Mouse (Mus musculus) thymus, postnatal 14 days (tissue): ENCODE data around the gene Zfp746.
"Not testable (repeated sequence)": the region's sequence is repeated elsewhere in the genome, so short reads cannot be mapped to it uniquely, and the experiment has no call there.

ENCODE experiments used
- DNase-seq: peaks from one replicate; pipeline ENCODE4 v3.0.0; 2021

The Zfp746 gene

DNA sequence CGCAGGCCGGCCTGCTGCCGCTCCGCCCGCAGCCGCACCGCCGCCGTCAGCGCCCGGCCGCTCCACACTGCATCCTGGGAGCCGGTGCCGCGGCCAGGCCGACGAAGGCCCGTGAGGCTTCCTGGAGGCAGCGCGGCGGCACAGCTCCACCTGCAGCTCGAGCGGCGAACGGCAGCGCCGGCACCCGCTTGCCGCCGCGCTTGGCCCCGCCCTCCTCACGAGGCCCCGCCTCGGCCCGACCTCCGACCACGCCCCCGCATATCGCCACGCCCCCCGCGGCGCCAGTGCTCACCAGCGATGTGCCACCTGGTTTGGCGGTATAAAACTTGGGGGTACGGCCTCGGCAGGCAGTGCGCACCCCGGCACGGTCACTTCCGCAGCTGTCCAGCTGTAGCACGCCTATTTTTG lies at the start of gene Zfp746:
Gene Zfp746, minus strand, starts transcription at position 123 of the 408 bp plus-strand sequence.
- DNase-seq = peak; percentile 96

DNA sequence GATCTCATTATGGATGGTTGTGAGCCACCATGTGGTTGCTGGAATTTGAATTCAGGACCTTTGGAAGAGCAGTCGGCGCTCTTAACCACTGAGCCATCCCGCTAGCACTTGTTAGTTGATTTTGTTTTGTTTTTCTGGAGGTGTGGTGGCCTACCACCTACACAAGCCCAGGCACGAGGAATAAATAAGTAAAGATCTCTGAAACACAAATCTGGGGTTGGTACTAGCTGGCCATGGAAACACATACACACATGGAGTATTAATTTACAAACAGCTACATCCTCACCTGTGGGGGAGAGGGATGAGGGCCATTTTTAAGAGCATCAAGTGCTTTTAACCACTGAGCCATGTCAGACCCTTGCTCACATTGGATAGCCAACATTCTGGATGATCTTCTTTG lies 34.7 kb upstream of the Zfp746 start:
- DNase-seq = not testable (repeated sequence)

DNA sequence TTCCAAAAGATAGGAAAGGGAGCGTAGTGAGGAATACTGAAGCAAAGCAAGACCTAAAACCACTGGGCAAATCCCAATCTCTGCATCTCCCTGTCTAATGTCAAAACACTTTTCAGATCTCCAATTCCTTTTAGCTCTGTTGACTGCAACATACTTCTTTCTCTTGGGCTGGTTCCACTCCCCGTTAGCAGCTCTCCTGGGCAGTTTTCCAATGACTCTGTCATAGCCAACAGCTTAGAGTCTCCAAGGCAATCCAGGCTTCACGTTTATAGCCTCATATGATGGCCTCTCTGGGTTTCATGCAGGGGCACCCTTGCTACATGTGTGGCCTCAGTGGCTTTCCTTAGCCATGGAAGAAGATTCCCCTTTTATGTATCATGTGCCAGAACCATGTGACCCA lies 29.6 kb upstream of the Zfp746 start:
- no peak for DNase-seq

DNA sequence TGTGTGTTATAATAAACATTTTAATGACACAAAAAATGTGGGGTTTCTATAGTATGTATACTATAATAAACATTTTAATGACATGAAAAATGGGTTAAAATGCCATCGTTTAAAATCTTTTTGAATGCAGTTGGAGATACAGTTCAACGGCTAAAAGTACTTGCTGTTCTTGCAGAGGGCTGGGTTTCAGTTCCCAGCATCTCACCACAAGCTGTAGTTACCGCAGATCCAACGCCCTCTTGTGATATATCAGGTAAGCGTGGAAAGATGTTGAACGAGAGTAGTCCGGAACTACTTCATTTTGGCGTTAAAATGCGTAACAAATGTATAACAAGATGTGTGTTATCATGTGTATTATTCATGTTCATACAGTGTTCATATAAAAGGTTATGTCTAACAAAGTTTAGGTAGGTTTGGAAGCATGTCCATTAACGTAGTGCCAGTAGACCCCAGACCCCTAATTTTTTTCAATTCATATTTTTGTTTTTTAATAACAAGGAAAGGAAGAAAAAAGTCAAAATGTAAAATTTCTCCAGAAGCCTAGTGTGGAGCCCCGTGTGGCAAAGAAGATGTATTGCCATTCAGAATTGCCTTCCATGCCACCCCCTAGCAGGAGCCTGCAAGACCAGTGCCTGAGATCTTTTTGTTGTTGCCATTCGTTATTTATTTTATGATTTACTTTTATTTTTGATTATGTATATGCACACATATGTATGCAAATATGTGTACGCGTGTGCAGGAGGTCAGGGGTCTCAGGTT lies 743 bp upstream of the Zfp746 start:
- no peak for DNase-seq

DNA sequence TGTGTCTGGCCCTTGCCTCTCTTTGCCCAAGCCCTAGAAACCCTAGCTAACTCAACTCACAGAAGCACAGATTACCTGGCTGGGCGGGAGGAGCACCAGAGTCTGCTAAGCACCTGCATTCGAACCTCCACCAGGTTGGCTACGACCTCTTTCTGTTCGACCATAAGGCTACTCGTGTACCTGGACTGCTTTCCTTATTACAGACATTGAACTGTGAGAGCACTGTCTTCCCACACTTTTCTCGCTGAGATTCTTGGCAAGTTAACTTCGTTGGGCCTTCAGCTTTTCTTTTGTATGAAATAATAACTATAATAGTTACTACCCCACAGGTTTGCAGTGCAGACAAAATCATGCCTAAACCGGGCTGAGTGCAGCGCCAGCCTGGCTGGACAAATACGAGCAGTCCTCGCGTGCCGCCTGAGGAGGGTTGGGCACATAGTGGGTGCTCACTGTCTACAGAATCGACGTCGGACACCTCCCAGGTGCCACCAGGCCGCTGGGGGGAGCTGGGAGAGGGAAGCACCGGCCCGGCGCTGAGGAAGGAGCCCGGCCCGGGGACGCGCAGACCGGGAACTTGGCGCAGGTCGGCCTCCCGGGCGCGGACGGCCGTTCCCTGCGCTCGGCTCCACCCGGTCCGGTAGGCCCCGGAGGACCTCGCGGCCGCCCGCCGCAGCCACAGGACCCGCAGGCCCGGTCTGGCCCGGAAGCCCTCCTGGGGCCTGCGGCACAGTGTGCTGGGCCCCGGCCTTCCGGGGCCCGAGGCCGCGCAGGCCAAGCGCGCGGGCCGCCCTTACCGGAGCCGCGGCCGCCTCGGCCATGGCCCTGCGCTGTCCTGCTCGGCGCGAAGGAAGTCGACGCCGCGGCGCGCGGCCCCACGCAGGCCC lies 630 bp downstream of the Zfp746 start:
- peak; percentile 82 for DNase-seq

DNA sequence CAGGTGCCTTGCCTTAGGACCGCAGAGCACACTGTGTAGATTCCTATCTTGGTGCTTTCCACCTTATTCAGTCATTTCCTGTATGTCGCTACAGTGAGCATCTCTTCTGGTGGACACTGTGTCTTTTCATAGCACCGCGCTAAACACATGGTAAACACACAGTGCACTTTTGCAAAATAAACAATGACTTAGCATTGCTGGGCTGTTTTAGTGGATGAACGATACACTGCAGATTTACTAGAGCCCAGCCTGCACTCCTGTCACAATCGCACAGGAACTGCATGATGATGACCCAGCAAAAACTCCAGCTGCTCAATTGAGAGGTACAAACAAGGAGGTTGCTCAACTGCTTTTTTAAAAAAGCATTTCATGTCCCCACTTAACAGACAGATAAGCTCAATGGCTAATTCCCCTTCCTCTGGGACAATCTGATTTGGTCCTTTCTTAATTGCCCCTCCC lies 2.6 kb downstream of the Zfp746 start:
- no peak for DNase-seq

DNA sequence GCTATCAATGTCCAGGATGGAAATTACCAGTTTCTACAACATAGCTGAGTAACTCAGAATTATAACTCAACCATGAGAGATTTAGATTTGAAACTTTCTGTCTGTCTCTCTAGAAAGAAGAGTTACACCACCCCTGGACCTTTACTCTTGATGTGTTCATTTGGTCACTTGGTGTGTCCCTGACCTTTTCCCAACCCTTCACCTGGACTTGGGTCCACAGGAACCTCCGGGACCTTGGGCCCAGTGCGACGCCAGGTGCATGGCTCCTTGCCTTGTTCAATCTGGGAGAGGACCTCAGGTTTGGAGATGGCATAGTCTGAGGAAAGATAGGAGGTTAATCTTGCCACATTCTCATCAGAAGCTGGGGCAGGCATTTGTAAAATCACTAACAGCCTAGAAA lies 4.4 kb downstream of the Zfp746 start:
- DNase-seq = no peak

DNA sequence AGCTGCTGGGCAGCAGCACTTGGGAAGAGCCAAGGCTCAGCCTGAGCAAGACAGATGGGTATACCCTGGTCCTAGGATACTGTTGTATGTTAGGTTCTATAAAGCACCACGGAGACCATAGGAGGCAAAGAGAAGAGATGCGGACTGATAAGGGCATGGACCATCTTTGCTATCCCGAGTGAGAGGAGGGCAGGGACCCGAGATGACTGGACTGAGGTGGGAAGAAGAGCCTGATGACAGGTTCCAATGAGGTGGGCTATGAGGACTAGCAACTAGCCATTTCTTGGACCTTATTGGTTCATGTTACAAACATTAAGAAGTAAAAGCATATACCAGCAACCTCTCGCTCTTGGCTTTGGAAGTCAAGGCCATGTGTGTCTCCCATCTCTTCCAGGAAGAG lies 5.4 kb downstream of the Zfp746 start:
- DNase-seq = no peak

DNA sequence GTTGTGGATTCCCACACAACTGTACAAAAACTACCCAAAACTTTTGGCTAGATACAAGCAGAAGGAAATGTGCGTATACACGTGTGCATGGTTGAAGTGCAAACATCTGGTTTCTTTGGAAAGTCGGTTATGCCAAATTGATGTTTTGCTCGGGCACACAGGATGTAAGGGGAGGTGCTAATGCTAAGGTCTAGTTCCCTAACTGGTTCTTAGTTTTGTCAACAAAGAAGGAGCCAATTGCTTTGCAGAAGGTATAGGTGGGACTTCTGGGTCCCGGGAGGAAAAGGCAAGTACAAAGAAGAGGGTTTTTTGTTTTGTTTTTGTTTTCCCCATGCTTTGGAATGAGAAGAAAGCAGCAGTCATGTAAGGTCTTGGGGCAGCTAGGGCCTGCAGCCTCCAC lies 13.1 kb downstream of the Zfp746 start:
- DNase-seq = peak; percentile 63

DNA sequence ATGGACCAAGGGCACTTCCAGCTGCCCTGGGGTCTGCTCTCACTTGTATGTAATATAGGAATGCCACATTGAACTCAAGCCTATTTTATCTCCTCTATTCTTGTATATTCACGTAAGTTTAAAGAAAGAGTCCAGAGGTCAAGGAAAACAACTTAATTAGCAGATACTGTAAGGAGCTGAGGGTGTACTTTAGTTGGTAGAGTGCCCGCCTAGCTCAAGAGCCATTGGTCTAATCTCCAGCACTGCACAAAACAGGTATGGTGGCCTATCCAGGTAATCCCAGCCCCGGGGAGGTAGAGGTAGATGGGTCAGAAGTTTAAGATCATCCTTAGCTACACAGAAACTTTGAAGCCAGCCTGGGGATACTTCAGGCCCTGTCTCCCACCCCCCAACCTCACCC lies 18.9 kb downstream of the Zfp746 start:
- no peak for DNase-seq

DNA sequence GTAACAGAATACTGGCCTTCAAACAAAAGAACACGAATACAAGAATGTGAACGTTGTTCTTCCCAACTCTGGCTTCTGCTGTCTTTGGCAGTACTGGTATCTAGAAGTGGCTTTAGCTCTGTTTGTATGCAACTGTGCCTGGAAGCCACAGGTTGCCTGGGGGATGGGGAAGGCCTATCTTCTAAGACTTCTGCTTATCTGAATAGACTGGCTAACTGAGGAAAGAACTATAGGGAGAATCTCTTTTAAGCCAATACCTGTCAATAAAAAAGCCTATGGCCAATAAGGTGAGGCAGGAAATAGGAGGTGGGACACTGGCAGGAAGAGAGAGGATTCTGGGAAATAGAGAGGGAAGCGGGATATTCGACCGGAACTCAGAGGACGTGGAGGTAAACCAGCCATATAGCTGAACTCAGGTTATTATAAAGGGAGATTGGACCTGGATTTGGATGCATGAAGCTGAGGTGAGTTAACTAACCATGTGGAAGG lies 20.8 kb downstream of the Zfp746 start:
- DNase-seq = no peak

DNA sequence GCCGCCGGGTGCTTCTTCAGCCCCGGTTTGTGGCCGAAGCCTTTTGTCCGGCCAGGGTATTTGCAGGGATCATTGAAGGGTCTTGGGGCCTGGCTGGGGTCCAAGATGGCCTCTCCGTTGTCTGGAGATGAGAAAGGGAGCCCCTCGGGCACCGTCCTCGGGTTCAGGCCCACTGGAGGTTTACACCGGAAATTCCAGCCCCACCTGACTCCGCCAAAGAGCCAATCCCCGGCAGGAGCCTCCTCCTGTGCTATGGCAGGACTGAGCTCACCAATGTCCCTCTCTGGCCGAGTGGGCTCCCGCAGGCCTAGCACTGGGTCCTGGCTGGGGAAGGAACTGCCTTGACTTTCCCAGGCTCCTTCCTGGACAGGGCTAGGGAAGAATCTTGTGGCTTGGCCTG lies 21.9 kb downstream of the Zfp746 start:
- DNase-seq = no peak

DNA sequence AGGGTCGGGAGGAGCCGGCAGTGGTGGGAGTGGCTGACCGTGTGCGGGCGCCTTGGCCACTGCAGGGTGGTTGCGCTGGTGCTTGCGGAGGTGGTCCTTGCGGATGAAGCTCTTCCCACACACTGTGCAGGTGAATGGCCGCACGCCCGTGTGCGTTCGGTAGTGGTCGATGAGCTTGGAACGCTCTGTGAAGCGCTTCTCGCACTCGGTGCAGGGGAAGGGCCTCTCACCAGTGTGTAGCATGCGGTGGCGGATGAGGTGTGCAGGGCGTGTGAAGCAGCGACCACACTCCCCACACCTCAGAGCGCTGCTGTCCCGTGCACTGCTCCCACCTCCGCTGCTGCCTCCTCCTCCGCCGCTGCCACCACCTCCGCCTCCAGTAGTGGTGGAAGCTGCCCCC lies 22.5 kb downstream of the Zfp746 start:
- no peak for DNase-seq

DNA sequence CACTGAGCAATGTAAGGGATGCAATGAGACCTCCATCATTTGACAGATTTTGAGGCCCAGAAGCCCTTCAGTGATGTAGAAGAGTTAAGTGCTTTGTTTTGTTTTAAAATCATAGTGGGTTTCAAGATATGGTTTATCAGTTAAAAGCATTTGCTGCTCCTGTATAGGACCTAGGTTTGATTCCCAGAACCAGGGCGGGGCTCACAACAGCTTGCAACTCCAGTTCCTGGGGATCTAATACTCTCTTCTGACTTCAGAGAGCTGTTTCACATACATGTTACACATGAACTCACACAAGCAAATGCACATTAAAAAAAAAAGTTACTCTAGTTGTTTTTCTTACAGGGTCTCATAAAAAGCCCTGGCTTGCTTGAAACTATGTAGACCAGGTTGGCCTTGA lies 25.5 kb downstream of the Zfp746 start:
- no peak for DNase-seq

DNA sequence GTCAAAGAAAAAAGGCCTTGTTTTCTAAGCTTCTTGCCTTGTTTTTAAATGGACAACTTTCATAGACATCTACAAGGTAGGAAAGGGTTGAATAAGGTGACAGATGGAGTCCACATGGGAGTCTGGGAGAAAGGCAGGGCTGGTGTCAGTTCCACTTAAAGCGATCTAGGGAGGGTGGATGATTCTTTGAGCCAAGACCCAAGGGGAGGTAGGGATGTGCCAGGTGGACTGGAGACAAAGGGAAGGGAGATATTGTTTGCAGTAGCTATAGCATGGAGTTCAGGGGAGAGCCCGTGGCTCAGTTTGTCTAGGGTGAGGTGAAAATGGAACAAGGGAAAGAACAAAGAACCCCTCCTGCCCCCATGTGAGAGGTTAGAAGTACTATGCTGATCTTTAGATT lies 26.0 kb downstream of the Zfp746 start:
- DNase-seq = no peak

DNA sequence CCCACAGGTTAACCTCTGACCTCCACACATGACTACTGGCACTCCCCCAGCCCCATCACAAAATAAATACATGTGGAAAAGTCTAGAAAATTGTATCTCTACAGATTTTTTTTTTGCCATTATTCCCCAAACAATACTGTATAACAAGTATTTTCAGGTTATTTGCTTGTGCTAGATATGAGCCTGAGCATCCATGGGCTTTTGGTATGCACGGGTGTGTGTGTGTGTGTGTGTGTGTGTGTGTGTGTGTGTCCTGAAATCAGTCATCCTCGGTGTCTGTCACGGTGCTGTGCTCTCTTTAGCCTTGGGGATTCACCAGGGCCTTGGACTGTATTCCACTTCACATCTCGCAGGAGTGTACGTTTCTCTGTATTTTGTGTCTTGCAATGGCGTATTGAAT lies 34.3 kb downstream of the Zfp746 start:
- no peak for DNase-seq

DNA sequence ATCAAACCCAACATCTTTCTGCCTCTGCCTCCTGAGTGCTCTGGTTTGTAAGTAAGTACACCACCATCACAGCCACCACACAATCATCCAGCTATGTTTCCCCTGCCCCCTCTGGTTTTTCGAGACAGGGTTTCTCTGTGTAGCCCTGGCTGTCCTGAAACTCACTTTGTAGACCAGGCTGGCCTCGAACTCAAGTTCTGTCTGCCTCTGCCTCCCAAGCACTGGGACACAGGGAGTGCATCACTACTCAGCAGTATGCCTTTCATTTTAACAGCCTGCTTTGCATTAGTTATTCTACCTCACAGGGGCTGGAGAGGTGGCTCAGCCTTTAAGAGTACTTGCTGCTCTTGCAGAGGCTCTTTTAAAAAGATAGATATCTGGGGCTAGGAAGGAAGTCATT lies 34.7 kb downstream of the Zfp746 start:
- DNase-seq = no peak

DNA sequence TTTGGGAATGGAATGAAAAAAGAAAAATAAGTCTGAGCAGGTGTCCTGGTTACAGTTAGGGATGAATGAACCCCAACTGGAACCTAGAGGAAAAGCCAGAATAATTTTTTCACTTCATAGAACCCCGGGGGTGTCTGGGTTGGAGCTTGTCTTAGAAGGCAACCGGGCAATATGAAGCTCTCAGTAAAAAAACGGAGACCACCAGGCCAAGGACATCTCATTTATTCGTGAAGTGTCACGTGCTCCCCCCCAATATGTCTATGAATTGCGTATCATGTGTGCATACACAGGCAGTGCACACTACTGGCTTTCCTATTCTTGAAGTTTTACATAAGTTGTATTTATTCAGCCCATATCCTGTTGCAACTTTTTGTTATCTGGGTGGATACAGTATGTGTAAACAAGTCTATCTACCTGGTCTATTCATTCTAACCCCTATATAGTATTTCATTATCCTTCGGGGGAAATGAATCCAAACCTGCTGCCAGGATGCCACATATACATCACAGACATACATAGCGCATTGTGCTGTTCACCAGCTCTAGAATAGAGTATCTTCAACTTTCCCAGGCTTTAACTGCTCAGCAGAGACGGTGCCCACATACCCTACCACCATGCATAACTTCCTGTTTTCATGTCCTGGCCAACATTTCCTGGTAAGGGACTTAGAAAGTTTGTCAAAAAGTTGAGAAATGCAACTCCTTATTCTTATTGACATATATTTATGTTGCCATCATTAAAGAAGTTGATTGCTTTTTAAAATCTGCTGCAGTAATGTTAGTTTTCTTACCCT lies 36.9 kb downstream of the Zfp746 start:
- DNase-seq = peak; percentile 12

DNA sequence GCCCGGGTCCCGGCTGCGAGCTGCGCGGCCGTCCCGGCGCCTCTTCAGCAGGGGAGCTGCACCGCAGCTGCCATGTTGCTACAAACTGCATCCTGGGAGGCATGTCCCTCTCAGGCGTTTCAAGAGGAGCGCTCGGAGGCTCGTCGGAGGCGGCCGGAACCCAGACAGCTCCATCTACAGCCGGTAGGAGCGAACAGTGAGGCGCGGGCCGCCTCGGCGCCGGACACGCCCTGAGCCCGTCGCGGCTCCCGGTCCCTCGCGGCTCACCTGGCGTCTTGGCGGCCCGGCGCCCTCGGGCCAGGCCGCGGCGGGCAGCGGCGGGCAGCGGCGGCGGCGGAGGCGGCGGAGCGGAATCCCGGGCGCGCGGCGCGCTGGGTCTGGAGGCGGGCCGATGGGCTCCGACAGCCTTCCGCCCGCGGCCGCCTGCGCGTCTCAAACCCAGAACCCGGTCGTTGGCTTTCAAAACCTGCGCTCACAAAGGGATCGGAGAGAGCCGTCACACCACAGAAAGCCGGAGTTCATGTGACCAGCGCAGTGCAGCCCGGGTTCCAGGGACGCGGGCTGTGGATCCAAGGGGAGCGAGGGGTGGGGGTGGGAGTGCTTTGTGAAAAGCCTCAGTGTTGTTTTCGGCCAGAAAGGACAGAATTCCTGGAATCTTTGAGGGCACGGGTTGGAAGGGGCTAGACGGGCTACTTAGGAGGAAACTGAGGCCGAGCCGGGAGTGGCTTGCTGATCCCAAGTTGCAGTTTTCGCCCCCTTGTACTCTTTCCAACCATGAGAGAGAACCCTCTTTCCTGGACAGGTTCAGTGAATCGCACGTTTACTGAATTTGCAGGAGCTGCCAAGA lies 37.7 kb downstream of the Zfp746 start, which contains the start of gene Zfp777:
Gene Zfp777, minus strand, starts transcription at position 486 of the 847 bp plus-strand sequence.
- peak; percentile 88 for DNase-seq

DNA sequence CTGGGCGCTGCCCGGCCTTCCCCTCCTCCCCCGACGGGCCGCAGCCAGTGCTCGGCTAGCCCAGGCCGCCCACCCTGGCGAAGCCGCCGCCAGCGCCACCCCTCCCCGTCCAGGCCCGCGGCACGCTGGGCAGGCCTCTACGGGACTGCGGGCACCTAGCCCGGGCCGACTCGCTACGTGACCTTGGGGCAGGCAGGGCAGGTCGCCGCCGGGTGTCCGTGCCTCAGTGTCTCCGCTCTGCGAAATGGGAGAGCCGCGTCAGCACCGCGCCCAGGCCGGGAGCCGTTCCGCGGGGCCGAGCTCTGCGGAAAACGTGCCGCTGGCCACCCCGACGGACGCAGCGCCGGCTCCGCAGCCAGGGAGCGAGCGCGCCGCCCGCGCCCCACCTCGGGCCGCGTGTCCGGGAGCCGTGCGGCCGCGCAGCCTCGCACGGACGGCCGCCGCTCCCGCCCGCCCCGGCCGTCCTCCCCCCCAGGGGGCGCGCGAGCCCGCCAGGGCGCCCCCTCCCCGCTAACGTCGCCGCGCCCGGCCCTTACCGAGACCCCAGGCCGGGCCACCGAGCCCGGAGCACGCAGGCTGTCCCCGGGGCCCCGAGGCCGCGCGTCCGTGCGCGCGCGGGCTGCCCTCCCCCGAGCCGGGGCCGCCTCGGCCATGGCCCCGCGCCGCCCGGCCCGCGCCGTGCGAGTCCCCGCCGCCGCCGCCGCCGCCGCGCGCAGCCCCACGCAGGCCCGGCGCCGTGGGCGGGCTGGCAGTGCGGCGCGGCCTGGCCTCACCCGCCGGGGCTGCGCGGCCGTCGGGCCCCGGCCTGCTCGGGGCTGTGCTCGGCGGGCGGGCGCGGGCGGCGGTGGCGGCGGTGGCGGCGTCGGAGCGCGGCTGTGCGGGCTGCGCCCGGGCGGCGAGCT lies 38.7 kb downstream of the Zfp746 start:
- DNase-seq = peak; percentile 60

DNA sequence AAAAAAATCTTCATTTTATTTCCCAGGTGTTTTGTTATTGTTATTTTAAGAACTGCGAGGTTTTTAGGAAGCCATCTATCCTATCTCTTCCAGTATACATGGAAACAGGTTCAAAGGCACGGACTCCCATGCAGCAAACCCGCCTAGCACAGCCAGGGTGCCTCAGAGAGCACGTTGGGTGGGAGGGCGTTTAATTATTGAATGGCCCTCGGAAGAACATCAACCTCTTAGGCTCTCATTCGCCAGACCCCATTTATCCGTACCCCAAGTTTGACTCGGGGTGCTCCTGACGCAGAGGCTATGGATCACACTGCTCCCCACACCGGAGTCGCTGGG lies 39.3 kb downstream of the Zfp746 start:
- DNase-seq = no peak
